Mouse (Mus musculus) lung, adult 2 months (tissue): ENCODE measurements around the gene Hoxb6. TPM values are rescaled to one million over a fixed set of nuclear protein-coding genes. Genes with fewer than 3 reads are reported as not detected.

Experiments used
- DNase-seq: peaks from one replicate; pipeline ENCODE4 v3.0.0; 2022
- H3K4me1 ChIP-seq: fragments of 200-500 bp; 2 replicates; pipeline ENCODE4 v1.6.1; 2011; ENCODE audit warnings: low read length; ENCODE audit not compliant: control insufficient read depth, insufficient read depth
- H3K4me3 ChIP-seq: fragments of 200-500 bp; replicated peaks from 2 replicates; pipeline ENCODE3; 2011; ENCODE audit warnings: low read depth, mild to moderate bottlenecking, control low read depth, low read length; ENCODE audit errors: extremely low read depth
- CTCF ChIP-seq: fragments of 200-500 bp; IDR thresholded peaks from 2 replicates; pipeline ENCODE4 v1.5.1; 2011; ENCODE audit warnings: mild to moderate bottlenecking, low read length, control low read depth; ENCODE audit not compliant: insufficient read depth
- POLR2A ChIP-seq: fragments of 200-500 bp; IDR thresholded peaks from 2 replicates; pipeline ENCODE4 v1.6.1; 2011; ENCODE audit warnings: low read depth, mild to moderate bottlenecking, control low read depth, low read length, borderline replicate concordance; ENCODE audit errors: extremely low read depth
- WGBS: fragments of 180-500 bp; shearing (Covaris S2); methylation state at CpG from one replicate; pipeline ENCODE4 v1.1.7; 2018; 5-methylcytosine and 5-hydroxymethylcytosine counted together
- polyA plus RNA-seq: library from polyadenylated mRNA; depleted of rRNA; stranded (reverse); fragments of >200 nt; gene quantifications from 2 replicates; pipeline ENCODE4 v1.2.3, GENCODE M21; 2012

Hoxb6 gene
- polyA plus RNA-seq, 1 experiment: 8.2 TPM

GRCm38 (mm10) chr11:96323154-96323553 lies 30.9 kb downstream of the Hoxb6 start, which contains the start of gene Hoxb3:
Hoxb3 (plus strand) TSS chr11:96323326.
- H3K4me3 ChIP-seq: no peak within 1 kb of the TSS
- DNase-seq: no peak
- H3K4me1 ChIP-seq: no peaks in the 10 kb centered on the region; the same call in none of the 2 replicates
- TF ChIP-seq POLR2A (no peak), CTCF (no peak)
- WGBS: 55% methylated on average over 10 of the region's 10 CpGs

- H3K4me3 ChIP-seq: no peak overlapping the region
- TF ChIP-seq POLR2A (no peak), CTCF (no peak)
- WGBS: 28% methylated on average over 5 of the region's 5 CpGs
- DNase-seq: no peak
- no peaks in the 10 kb centered on the region; the same call in none of the 2 replicates for H3K4me1 ChIP-seq
Measured at GRCm38 (mm10) chr11:96324125-96324524, 31.8 kb downstream of the Hoxb6 start.

DNA sequence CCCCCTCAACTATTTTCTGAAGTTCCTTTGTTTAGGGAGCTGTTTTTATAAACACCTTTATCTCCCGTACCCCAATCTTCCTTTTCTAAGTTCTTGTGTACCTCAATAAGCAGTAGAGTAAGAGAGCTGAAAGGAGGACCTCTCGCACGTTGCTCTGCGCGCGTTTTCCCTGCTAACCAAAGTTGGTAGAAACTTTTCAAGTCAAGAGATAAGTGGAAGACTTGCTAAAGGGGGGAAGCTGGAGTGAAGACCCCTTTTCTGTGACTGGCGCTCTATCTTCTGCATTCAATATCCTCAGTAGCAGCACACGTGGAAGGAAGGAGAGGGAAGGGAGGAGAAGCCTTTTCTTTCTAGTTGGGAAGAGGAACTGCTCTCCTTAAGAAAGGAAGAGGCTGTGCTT lies 32.7 kb downstream of the Hoxb6 start:
- Histone ChIP-seq H3K4me3 (no peak overlapping the region), H3K4me1 (no peaks in the 10 kb centered on the region; the same call in none of the 2 replicates)
- TF ChIP-seq CTCF: no peak
- TF ChIP-seq POLR2A: no peak
- 49% methylated on average over 8 of the region's 8 CpGs for WGBS
- no peak for DNase-seq

DNA sequence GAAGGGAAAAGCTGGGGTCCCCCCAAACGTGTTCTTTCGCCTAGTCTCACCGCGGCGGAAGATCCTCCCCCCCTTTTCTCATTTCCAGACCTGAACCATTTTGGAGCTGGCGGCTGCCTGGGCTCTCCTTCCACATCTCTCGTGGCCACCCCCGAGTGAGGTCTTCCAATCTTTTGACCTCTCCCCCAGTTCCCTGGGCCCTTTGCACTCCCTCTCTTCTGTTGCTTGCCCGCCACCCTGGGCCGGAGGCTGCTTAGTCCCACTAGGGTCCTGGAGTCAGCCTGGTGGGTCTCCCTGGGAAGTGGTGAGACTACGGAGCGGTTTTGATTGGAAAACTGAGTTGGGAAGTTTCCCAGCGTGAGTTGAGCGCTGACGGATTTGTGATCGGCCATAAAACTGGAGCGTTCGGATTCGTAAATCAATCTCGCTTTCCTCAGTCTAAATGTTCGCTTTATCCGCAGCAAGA lies 33.5 kb downstream of the Hoxb6 start:
- WGBS: 50% methylated on average over 22 of the region's 22 CpGs
- DNase-seq: no peak
- TF ChIP-seq POLR2A (no peak), CTCF (no peak)
- peak overlapping the region; percentile 19 for H3K4me3 ChIP-seq
- H3K4me1 ChIP-seq: no peaks in the 10 kb centered on the region; the same call in none of the 2 replicates

- Histone ChIP-seq H3K4me3 (no peak overlapping the region), H3K4me1 (no peaks in the 10 kb centered on the region; the same call in 1 of the 2 replicates)
- TF ChIP-seq POLR2A (no peak), CTCF (no peak)
- no peak for DNase-seq
- WGBS: 42% methylated on average over 12 of the region's 12 CpGs
Measured at GRCm38 (mm10) chr11:96326705-96327104, 34.4 kb downstream of the Hoxb6 start.

DNA sequence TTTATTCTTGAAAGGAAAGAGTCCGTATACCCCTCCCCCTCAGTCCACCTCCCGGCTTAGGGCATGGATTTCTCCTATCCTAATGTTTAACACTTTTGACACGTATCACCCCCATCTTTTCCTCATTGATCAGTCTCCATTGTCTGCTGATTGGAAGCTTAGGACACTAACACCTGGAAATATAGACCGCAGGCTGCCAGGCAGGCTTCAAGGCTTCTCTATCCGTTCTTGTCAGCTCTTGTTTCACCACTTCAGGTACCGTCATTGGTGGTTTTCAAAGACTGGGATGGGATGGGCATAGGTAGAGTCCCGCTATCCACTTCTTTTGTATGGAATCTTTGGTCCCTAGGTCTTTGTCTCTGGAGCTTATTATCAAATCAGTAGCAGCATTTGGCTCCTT lies 34.8 kb downstream of the Hoxb6 start:
- DNase-seq: no peak
- Histone ChIP-seq H3K4me1 (no peaks in the 10 kb centered on the region; the same call in 1 of the 2 replicates), H3K4me3 (no peak overlapping the region)
- WGBS: 63% methylated on average over 7 of the region's 7 CpGs
- no peak for TF ChIP-seq CTCF
- no peak for TF ChIP-seq POLR2A

- H3K4me3 ChIP-seq: no peak overlapping the region
- no peaks in the 10 kb centered on the region; the same call in 1 of the 2 replicates for H3K4me1 ChIP-seq
- WGBS: 48% methylated on average over 5 of the region's 5 CpGs
- TF ChIP-seq CTCF (no peak), POLR2A (no peak)
- DNase-seq: no peak
Measured at GRCm38 (mm10) chr11:96327750-96328149, 35.5 kb downstream of the Hoxb6 start.

DNA sequence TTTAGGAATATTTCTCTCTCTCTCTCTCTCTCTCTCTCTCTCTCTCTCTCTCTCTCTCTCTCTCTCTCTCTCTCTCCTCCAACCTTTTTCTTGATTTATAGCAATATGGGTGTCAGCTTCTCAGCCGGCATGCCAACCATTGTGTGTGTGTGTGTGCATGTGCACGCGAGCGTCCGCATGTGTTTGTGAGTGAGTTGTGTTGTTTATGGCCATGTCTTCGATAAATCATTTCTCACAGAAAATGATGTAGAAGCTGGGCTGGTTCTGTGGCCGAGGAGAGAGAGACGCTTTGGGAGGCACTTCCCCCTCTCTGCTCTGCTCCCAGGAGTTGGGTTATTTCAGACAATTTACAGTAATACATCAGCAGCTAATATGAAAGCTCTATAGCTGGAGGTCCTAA lies 36.3 kb downstream of the Hoxb6 start:
- TF ChIP-seq POLR2A (no peak), CTCF (no peak)
- no peak for DNase-seq
- WGBS: 50% methylated on average over 8 of the region's 8 CpGs
- H3K4me1 ChIP-seq: no peaks in the 10 kb centered on the region; the same call in 1 of the 2 replicates
- no peak overlapping the region for H3K4me3 ChIP-seq

- 36% methylated on average over 8 of the region's 8 CpGs for WGBS
- Histone ChIP-seq H3K4me3 (peak overlapping the region; percentile 49), H3K4me1 (no peaks in the 10 kb centered on the region; the same call in 1 of the 2 replicates)
- DNase-seq: no peak
- TF ChIP-seq CTCF (no peak), POLR2A (no peak)
Measured at GRCm38 (mm10) chr11:96332105-96332504, 39.8 kb downstream of the Hoxb6 start.

DNA sequence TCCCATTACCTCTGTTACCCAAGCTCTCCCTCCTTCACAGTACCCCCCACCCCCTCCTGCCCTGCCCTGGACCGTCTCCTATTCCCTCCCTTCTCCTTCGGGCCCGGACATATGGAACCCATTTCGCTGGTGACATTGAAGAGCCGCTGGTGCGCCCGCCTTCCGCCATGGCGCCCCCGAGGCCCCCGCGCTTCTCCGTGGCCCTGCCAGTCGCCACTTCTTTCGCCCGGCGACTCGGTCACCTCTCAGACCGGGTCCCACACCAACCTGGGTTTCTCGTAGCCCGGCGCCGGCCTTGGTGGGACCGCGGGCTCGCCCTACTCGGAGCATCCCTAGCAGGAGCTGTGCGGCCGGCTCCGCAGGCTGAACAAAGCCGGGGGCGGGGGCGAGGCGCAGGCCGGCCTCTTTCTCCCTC lies 40.3 kb downstream of the Hoxb6 start:
- H3K4me3 ChIP-seq: peak overlapping the region; percentile 49

More for the DNA sequence above, 40.3 kb downstream of the Hoxb6 start:
- H3K4me1 ChIP-seq: no peaks in the 10 kb centered on the region; the same call in 1 of the 2 replicates
- no peak for DNase-seq
- 33% methylated on average over 35 of the region's 35 CpGs for WGBS
- TF ChIP-seq CTCF (no peak), POLR2A (no peak)
